Mouse (Mus musculus) cerebellum, adult 2 months (tissue): ENCODE results near the gene 2700049A03Rik.

Experiments
- CTCF ChIP-seq: fragments of 200-500 bp; IDR thresholded peaks from 2 replicates; pipeline ENCODE4 v1.5.1; 2011; ENCODE audit warnings: low read depth, mild to moderate bottlenecking, control low read depth, low read length, moderate library complexity, borderline replicate concordance; ENCODE audit not compliant: insufficient read depth
- POLR2A ChIP-seq: fragments of 200-500 bp; IDR thresholded peaks from 2 replicates; pipeline ENCODE4 v1.6.1; 2011; ENCODE audit warnings: low read length, control low read depth, borderline replicate concordance; ENCODE audit not compliant: insufficient read depth

DNA sequence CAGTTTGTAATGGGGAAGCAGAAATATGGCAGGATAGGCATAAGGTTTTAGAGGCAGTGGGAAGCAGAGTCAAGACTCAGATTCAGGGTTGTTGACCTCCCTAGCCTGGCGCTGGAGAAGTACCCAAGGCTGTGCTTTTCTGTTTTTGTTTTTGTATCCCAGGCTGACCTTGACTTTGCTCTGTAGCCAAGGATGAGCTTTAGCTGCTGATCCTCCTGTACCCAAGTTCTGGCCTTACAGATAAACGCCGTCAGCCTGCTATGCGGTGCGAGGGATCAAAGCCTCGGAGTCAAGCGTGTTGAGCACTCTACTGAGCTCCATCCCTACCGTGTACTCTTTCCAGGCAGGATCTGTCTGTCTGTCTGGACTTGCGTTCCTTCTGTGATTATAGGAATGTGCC is 12.2 kb downstream of the 2700049A03Rik start:
- TF ChIP-seq POLR2A (no peak), CTCF (no peak)
